Mouse (Mus musculus) embryo, embryonic 11 days (tissue): ENCODE measurements around the gene Mbd5.

ENCODE experiments used
- DNase-seq: peaks from one replicate; pipeline ENCODE4 v3.0.0-alpha.2; 2015

The Mbd5 gene

DNA sequence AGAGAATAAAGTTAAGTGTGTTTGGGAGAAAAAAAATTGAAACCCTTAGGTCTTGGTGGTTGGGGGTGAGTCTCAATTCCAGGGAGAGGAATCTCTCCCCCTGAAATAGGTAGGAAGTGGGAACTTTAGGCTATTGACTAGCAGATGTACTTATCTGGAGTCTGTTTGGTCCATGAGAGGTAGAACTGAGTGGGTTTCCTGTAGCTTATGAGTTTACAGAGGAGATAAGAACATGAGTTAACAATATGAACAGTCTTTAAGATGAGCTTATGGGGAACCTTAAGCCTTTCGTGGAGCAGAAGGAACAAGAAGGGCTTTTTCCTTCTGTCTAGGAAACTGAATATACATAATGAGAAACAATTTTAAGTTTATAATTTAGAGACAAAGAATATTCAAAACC, 404.8 kb downstream of the Mbd5 start:
- no peak for DNase-seq

DNA sequence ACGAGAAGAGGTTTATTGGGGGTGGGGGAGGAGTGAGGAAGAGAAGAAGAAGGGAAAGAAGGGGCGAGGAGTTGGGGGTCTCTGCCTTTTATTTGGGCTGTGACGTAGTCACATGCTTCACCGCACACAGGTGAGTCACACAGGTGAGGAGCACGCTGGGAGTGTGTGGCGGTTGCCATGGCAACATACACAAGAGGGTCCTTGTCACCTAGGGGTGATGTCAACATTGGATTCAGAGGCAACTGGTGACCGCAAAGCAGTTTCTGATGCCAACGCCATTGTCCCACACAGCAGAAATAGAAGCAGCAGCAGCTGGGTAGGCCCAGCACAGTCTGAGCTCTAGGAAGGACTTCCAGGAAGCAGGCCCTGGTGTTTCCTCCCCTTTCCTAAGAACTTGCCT, 406.6 kb downstream of the Mbd5 start:
- DNase-seq, result no peak

GRCm38 (mm10) chr2:49358128-49358814, 409.0 kb downstream of the Mbd5 start:
- DNase-seq, result no peak

- peak; percentile 64 for DNase-seq
Observed at GRCm38 (mm10) chr2:49358839-49359520, 409.7 kb downstream of the Mbd5 start.

DNA sequence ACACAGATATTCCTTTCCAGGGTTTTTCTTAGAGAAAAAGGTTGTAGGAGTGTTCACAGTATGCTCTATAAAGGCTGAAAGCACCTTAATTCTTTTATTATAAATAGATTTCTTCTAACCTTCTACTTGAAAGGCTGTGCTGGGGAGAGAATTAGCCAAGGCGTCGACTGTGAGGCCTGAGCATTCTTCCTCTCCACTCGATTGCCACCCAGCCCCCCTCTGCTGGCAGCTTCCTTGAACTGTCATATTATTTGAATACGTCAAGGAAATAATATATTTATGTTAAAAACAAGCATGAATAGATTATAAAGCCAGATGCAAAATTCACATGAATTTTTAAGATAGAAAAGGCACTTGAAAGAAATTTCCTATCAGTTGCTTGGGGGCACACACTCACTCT, 410.4 kb downstream of the Mbd5 start:
- no peak for DNase-seq

DNA sequence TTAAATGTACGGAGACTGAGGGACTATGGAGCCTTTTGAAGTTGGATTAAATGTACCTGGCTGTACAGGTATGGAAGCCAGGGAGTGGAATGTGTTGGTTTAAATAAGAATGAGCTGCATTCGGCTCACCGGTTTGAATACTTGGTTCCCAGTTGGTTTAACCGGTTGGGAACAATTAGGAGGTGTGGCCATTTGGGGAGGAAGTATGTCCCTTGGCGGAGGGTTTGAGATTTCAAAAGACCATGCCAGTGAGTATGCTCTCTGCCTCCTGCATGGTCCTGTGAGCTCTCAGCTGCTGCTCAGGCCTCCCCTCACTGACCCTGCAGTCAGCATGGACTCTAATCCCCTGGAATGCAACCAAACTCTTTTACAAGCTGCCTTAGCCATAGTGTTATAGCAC, 415.2 kb downstream of the Mbd5 start:
- DNase-seq, result no peak

- no peak for DNase-seq
Observed at GRCm38 (mm10) chr2:49366878-49367545, 417.7 kb downstream of the Mbd5 start.

DNA sequence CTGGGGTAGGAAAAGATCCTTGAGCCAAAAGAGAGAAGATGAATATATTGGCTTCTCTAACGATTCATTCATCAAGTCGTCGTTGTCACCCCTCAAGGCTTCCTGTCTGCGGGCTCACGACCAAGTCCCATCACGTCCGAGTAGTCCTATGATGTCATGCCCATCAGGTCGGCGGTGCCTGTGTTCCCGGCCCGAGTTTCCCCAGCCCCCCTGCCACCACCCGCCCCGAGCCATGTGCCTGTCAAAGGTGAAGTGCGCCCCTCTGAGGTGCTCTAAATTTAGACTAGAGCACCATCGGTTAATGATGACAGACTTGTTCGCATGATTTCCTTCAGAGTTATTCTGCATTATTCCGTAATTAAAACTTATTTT, 418.2 kb downstream of the Mbd5 start:
- no peak for DNase-seq

- no peak for DNase-seq
Observed at GRCm38 (mm10) chr2:49371632-49372031, 422.3 kb downstream of the Mbd5 start.

- DNase-seq, result no peak
Observed at GRCm38 (mm10) chr2:49372586-49372985, 423.3 kb downstream of the Mbd5 start.
